Mouse (Mus musculus) ES-CJ7 (cell line): ENCODE measurements around the gene Synj1.
A peak's percentile ranks its signal among the peaks of the same experiment; 100 is the strongest.

Source experiments
- DNase-seq: peaks from one replicate; pipeline ENCODE4 v3.0.0; 2011; ENCODE audit warnings: low read depth, low spot score

Gene Synj1

DNA sequence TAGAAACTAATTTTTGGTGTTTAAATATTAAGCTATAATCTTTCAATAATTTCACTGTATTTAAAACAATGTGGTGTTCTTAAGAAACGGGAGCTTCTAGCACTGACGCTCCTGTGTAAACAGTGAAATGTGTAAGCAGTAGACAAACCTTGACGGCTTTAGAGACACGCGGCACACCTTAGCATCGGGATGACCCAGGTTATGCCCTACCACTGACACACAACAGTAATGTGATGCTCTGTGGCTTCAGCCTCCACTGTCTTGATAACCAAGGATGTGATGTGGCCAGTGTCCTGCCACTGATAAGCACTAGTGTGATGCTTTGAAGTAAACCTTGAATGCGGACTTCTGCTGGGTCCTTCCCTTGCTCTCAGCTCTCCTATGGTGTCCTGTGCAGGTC, 69.9 kb downstream of the Synj1 start:
- no peak for DNase-seq

DNA sequence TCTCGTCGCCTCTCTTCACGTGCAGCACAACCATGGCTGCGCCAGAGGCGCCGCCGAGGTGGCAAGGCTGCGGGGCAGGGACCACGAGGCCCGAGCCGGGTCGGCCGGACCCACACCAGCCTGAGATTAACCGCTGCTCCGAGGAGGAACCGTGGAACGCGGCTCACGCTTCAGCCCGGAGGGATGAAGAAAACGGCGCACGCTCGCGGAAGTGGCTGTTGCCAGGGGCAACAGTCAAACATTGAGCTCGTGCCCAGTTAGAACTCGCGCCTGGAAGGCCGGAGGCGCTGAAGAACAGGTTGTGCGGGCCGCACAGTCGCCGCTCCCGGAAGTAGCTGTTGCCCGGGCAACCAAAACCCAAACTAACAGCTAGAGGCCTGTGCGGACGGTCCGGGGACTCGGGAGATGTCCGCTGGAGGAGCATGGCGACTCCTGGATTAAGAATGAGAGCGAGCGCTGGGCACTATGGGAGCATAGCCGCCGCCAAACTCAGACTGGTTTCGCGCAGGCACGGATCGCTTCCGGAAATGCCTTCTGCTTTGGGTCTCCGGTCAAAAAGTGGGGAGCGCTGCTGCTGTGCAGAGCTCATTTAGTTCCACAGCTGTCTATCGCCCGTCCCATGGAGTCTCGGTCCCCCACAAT, 76.3 kb downstream of the Synj1 start, which contains the start of gene Cfap298:
Gene Cfap298, minus strand, starts transcription at position 428 of the 642 bp plus-strand sequence.
- DNase-seq = peak; percentile 97

DNA sequence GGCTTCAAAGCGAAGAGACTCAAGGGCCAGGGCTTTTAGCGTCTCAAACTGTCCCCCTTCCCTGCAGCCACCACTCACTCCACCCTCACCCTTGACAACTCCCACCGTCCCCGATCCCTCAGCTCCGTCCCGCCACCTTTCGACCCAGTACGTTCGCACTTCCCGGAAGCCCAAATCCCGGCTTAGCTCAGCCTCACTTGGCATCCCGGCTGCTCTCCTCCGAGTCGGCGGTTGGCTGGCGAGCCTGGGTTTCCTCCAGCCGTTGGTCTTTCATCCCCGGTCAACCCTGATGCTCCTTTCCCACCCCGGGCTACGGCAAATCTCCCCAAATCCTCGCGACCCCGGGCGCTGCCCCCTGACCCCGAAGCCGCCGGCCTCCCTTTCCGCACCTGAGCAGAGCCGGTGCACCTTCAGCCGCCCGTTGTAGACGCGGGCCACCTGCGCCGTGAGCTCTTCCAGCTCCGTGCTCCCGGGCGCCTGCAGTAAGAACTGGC, 76.9 kb downstream of the Synj1 start:
- DNase-seq = peak; percentile 39

DNA sequence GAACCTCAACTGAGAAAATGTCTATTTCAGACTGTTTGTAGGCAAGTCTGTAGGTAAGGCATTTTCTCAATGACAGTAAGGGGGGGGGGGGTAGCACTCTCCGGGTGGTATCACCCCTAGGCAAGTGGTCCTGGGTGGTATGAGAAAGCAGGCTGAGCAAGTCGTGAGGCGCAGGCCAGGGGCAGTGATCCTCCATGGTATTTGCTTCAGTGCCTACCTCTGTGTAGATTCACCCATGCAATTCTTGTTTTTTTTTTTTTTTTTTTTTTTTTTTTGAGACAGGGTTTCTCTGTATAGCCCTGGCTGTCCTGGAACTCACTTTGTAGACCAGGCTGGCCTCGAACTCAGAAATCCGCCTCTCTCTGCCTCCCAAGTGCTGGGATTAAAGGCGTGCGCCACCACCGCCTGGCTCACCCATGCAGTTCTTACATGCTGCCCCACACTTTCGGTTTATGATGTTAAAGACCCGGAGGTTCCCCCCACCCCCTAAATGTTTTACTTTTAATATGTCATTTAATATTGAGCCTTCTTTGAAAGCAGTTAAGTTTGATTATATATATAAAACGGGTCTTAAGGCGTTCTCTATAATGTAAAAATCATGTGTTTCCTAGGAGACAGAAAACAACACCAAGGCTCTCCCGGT, 77.5 kb downstream of the Synj1 start:
- DNase-seq = no peak

DNA sequence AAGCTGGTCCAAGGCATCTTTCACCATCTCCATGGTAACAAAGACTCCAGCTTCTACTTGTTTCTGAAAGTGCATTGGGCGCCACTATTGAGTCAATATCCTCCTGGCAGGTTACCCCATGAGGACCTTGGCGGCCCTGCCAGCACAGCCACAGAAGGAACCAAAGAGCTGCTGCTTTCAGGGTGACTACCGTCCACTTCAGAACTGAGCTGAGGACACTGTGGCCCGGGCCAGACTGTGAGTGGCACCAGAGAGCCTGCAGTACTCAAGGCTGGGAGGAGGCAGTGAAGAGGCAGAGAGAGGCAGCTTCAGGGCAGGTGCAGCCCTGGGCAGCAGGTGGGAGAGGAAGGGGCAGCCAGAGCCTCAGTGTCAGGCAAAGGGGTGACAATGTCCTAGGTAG, 83.7 kb downstream of the Synj1 start:
- no peak for DNase-seq

DNA sequence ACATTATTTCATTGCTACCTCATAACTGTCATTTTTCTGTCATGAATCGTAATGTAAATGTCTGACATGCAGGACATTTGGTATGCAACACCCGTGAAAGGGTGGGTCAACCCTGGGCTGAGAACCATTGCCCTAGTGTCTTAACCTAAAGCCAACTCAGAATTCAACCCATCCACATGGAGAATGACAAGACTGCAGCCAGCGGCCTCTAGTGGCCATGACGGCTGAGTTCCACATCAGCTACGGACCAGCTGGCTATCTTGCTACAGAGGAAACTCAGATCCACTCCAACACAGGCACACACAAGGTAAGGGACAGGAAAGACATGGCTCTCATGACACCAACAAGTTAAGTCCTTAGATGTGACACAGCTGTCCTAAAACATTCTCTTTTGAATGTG, 85.6 kb downstream of the Synj1 start:
- DNase-seq = peak; percentile 66

DNA sequence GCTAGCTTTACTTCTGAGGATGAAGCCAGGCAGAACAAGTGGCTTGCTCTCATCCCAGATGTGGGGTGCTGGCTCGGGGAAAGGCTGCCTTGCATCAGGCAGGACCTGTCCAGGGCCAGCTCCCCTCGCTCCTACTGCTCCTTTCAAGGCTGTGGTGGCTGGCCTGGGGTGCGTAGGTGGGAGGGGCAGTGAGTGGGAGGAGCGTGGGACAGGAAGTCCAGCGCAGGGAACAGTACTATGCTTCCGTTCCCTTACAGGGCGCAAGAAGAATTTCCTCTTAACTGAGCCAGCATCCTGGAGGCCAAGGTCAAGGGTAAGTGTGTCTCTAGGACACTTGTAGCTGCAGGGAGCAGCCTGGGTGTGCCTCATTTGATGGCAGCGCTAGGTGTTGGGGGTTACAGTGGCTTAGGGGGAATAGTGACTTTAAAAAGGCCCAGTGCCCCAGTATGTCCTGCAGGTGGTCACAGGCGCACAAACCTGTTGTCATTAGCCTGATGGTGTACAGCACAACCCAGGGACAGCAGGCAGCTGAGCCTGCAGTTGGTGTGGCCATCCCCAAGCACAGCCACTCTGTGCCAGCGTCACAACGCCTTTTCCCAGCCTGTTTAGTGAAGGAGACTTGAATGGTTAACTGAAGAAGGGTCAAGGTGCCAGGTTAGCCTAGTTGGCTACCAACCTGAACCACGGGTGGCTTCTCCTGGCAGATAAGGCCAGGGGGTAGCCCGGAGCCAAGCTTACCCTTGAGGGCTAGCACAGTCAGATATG, 86.3 kb downstream of the Synj1 start:
- DNase-seq = peak; percentile 66

DNA sequence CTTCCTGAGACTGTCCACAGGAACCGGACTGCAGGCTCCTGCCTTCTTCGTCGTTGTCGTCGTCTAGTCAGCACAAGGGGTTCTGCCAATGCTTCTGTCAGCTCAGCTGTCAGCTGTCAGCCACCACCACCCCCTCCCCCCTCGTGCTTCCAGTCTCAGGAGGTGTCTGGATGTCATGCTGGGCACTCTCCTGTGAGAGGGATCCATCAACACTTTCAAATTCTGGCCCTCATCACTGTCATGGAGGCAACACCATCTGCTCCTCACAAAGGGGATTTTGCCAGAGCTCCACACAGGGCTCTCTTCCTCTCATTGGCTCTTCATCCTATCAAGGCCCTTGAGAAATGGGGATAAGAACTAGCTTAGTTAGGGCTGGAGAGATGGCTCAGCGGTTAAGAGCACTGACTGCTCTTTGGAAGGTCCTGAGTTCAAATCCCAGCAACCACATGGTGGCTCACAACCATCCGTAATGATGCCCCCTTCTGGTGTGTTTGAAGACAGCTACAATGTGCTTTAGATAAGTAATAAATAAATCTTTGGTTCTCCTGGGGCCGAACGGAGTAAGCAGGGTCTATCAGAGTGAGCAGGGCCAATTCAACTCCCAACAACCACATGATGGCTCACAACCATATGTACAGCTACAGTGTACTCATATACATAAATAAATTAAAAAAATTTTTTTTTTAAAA, 89.5 kb downstream of the Synj1 start:
- no peak for DNase-seq

DNA sequence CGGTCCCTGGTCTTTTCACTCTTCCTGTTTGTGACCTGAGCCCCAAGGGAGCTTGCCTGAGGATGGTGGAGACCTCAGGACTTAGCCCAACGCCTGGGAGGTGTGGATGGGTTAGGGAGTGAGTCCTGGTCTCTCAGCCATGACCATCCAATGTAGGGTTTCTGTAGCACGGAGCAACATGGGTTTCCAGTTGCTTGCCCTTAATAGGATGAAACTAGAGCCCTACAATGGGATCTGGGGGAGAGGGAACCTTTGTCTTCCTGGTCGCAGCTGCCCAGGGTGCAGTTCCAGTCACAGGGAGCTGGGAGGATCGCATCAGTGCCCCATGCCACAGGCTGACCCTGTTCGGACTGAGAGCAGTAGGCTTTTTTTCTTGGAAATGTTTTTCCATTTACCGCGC, 94.0 kb downstream of the Synj1 start:
- no peak for DNase-seq

DNA sequence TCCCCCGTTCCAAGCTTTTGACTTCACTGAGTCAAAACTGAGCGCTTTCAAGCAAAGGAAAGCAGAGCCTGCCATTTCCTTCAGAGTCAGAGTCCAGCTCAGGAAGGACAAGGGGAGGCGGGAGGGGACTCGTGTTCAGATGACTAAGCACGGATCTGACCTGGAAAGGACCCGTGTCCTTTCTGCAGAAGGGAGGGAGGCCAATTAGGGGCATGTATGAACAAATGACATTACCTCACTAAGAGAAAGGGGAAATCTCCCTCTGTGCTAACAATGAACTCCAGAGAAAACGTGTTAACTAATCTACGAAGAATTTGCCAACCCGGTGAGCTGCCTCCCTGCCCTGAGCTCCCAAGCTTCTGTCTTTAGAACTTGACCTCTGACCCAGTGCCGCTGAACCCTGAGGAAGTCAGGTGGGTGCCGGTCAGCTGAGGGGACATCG, 95.0 kb downstream of the Synj1 start:
- no peak for DNase-seq

DNA sequence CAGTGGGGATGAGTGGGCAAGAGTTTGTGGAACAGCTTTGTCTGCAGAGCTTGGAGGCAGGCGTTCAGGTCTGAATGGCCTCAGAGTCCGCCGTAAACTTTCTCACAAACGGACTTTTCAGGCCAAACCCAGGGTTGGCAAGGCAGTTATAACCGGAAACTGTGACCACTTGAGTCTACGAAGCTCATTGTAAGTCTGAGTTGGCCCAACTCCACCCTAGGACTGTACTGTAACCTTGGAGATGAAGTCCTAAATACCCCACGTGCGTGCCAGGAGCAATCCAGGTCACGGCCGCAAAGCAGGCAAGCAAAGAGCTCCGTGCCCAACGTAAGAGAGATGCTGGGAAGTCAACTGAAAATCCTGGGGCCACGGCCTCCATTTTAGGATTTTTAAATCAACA, 99.3 kb downstream of the Synj1 start:
- DNase-seq = peak; percentile 30

DNA sequence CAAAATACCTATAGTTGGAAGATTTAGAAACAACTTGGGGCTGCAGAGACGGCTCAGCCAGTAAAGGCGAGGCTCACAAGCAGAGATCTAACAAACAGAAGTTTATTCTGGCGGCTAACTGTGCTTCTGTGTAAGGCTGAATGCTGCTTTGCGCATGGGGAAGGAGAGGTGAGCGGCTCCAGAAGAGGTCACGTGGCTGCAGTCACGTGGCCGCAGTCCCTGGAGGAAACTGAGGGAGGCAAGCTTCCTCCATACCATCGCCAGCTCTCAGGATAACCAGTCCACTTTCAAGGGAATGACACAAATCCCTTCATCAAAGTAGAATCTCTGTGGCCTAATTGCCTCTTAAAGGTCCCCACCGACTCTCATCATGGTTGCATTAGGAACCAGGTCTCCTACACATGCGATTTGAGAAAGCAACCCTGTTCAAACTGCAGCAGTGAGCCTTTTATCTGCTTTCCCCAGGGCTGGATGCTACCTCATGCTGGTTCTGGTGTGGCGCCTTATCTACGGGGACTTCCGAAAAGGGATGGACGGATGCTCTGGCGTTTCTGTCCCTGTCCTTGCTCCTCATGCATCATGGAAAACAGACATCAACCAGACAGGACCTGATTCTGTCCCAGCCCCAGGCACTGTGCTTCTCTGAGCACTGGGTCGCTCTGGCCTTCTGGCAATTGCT, 100.1 kb downstream of the Synj1 start:
- DNase-seq = peak; percentile 56

DNA sequence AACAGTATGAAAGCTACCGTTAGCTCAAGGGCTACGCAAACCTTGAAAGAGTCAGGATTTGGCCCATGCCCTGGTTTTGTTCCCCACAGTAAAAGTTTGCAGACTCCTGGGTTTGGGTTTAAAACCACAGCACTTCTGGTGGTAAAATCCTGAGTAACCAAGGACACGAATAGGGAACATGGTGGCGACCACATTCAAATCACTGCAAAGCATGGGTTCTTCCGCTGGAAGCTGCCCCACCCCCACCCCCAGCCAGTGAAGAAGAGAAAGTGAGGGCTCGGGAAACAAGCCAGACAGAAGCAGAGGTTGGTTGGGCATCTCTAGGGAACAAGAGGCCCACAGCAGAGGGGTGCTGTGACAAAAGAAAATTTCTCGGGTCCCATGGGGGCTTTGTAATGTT, 103.9 kb downstream of the Synj1 start:
- no peak for DNase-seq

DNA sequence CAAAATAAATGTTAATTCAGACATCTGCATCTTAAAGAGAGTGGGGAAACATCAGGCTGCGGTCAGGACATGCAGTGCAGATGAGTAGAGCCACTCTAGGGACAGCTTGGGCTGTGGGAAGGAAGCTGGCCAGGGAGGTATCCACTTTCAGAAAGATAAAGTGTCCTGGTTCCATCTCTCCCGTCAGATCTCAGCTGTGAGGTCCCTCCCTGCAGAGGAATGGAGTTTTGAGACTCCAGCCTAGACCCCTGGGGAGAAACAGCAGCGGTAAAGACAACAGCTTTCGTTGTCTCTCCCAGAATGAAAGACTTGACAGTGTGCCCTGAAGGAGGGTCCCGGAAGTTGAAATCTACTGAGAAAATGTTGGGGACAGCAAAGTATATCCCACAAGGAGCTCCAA, 107.8 kb downstream of the Synj1 start:
- DNase-seq = peak; percentile 56

DNA sequence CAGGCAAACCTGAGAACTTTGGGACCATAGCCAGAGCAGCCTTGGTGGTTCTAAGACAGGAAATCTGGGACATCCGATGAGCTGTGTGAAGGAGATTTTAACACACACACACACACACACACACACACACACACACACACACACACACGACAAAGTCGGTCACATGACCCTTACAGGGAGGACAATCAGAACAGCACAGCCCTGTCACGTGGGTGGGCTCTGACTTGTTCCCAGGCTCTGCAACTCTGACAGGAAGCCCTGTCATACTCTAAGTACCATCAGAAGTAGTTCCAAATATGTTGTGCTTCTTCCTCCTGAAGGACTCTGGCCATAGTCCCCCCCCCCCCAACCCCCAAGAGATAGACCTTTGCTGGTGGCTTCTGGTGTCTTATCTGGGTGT, 109.7 kb downstream of the Synj1 start:
- no peak for DNase-seq

DNA sequence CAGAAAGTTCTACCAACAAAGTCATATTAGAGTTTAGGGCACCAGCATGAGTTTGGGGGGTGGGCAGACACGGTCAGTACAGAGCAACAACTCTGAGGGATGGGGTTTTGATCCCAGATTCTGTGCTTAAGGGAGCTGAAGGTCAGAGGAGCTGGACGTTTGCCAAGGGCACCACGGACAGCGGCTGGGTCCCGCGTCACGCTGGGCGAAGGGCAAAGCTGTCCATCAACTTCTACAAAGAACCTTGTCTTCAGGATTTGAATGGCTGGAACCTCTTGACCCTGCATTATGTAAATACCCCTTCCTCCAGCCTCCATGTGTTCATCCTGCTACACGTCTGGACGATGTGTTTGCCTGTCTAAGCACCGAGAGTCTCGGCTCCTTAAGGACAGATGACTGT, 111.6 kb downstream of the Synj1 start:
- no peak for DNase-seq

DNA sequence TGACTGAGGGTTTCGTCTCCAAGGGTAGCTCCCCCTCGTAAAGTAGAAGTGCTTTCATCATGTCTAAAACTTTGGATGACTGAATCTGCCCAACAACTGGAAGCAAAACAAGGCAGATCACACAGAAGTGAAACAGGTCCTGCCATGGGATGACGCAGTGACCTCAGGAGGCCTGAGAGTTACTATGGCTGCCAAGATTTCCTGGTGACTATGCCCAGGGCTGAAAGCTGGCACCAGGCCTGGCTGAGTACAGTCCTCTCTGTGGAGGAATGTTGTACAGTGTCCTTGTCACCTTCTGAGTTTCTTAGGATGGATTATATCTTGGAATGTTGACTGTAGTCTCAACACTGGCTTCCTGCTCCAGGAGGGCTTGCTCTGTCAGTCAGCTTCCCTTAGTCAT, 113.5 kb downstream of the Synj1 start:
- DNase-seq = no peak

DNA sequence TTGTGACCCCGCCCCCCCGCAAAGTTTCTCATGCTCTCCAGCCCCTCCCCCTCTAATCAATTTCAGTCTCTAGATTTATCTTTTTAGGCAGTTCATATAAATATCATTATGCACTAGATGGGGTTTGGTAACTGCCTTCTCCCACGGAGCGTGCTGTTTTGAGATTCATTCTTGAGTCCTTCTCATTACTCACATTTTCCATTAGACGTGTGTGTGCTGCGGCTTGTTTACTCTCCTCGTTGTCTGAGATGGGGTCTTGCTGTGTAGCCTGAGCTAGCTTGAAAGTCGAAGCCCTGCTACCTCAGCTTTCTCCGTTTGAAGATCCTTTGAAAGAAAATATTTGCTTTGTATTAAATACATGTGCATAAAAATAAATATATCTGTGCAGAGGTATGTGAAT, 117.3 kb downstream of the Synj1 start:
- no peak for DNase-seq

DNA sequence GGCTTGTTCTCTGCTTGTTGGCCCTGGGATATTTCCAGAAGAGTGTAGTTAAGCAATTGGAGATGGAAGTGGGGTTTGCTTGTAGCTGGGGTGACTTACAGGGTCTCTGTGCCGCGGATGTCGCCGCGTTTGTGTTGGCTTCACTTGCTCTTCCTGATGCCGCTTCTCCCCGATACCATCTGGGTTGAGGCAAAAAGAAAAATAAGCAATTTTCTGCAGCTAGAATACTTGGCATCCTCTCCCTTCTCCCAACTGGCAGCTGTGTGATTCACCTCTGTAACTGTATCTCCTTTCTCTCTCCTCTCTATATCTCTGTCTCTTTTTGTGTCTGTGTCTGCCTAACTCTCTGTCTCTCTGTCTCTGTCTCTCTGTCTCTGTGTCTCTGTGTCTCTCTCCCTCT, 118.1 kb downstream of the Synj1 start:
- DNase-seq = no peak

DNA sequence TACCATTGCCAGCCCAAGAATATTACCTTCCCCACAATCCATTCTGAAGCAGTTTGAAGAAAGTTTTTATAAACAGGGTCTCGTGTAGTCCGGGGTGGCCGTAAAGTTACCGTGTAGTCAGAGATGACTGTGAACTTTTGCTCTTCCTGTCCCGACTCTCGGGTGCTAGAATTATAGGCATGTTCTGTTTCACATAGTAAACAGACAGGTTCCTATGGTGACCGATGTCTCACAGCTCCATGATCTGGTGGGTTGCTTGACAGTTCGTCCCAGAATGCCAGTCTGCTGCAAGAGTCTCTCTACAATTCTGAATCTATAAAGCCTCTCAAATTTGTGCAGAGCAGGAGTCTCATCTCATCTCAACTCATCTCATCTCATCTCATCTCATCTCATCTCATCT, 119.0 kb downstream of the Synj1 start:
- no peak for DNase-seq

DNA sequence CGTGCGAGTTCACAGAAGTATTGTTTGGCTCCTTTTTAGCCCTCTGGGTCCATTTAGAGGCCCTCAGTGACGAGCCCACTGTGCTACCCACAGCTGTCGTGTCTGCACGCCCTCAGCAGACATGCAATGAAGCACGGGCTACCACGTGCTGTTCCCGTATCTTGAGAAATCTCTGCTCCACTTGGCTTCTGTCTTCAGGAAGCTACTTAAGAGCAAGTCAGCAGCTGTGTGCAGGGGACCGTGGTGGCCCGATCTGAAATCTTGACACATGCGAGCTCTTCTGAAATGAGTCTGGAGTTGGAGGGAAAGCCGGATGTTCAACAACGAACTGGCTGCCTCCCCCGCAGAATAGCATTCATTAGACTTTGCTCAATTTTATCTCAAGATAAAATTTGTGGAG, 119.5 kb downstream of the Synj1 start:
- DNase-seq = no peak

DNA sequence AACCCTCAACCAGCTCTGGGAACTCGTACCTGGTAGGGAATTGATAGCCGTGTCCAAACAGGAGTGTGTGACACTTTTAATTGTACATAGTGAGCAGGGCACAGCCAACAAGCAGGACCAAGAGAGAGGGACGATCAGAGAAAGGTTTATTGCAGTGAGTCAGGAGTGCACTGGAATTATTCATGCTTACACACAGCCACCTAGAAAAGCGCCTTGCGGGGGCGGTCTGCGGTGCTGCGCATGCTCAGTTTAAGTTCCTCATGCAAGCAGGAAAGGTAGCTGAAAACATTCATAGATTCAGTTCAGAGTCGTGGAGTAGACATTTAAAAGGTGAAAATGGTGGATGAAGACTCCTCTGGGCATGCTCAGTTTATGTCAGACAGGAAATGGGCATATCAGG, 120.4 kb downstream of the Synj1 start:
- no peak for DNase-seq
